Mouse (Mus musculus) midbrain, embryonic 14.5 days (tissue): ENCODE results near the gene Nek9. TPM values are rescaled to one million over a fixed set of nuclear protein-coding genes. Genes with fewer than 3 reads are reported as not detected.

ENCODE experiments used
- ATAC-seq: fragments of 200-750 bp; cut with Nextera tagmentation; 2 replicates; pipeline ENCODE4 v1.8.0; 2017; ENCODE audit warnings: moderate number of reproducible peaks, moderate library complexity; ENCODE audit not compliant: low FRiP score, low TSS enrichment
- DNase-seq: peaks from one replicate; pipeline ENCODE4 v3.0.0-alpha.2; 2015
- H3K27ac ChIP-seq: fragments of 300-500 bp; sonication (generic); replicated peaks from 2 replicates; pipeline ENCODE4 v1.5.1; 2014; ENCODE audit warnings: mild to moderate bottlenecking, low read depth, low read length, moderate library complexity
- H3K27me3 ChIP-seq: fragments of 300-500 bp; sonication (generic); 2 replicates; pipeline ENCODE4 v1.6.1; 2014; ENCODE audit warnings: low read length, control low read depth, mixed read lengths; ENCODE audit not compliant: control insufficient read depth, insufficient read depth
- H3K36me3 ChIP-seq: fragments of 300-500 bp; sonication (generic); 2 replicates; pipeline ENCODE4 v1.6.1; 2014; ENCODE audit warnings: low read length, control low read depth; ENCODE audit not compliant: control insufficient read depth, insufficient read depth
- H3K4me1 ChIP-seq: fragments of 300-500 bp; sonication (generic); 2 replicates; pipeline ENCODE4 v1.6.1; 2014; ENCODE audit warnings: mild to moderate bottlenecking, antibody characterized with exemption, low read length, control low read depth; ENCODE audit not compliant: control insufficient read depth, insufficient read depth
- H3K4me2 ChIP-seq: fragments of 300-500 bp; sonication (generic); 2 replicates; pipeline ENCODE4 v1.6.1; 2014; ENCODE audit warnings: mild to moderate bottlenecking, low read length, moderate library complexity
- H3K4me3 ChIP-seq: fragments of 300-500 bp; sonication (generic); replicated peaks from 2 replicates; pipeline ENCODE4 v1.5.1; 2014; ENCODE audit warnings: low read depth, low read length
- H3K9ac ChIP-seq: fragments of 300-500 bp; sonication (generic); replicated peaks from 2 replicates; pipeline ENCODE4 v1.6.1; 2014; ENCODE audit warnings: mild to moderate bottlenecking, low read length, moderate library complexity
- H3K9me3 ChIP-seq: fragments of 300-500 bp; sonication (generic); 2 replicates; pipeline ENCODE4 v1.6.1; 2016; ENCODE audit warnings: low read length, control low read depth, mixed read lengths; ENCODE audit not compliant: control insufficient read depth
- WGBS: fragments of 180-500 bp; shearing (Covaris S2); extraction: QIAGEN DNeasy Blood & Tissue Kit; methylation state at CpG from one replicate; pipeline ENCODE4 v1.1.7; 2014; 5-methylcytosine and 5-hydroxymethylcytosine counted together
- polyA plus RNA-seq: library from polyadenylated mRNA; unstranded; fragments of >200 nt; fragmentation: Nextera tagmentation; extraction: Ambion mirVana; gene quantifications from 2 replicates; pipeline ENCODE4 v1.2.1, GENCODE M21; 2014

Gene Nek9
- polyA plus RNA-seq, 1 experiment from 2014 or later = 10.3 TPM

GRCm38 (mm10) chr12:85270319-85270718 lies 68.8 kb downstream of the Nek9 start, which contains the start of gene Mlh3:
Mlh3 (minus strand) TSS chr12:85270599.
- H3K4me1 ChIP-seq = no peaks in the 10 kb centered on the region
- H3K36me3 ChIP-seq = no peaks in the 10 kb centered on the region
- H3K4me3 ChIP-seq = peak within 1 kb of the TSS; percentile 53
- ATAC-seq (peak; percentile 94), DNase-seq (peak; percentile 96)
- peak within 1 kb of the TSS; percentile 72 for H3K9ac ChIP-seq
- H3K27ac ChIP-seq = peak within 1 kb of the TSS; percentile 88
- WGBS = under 1% methylated on average over 35 of the region's 35 CpGs
- H3K9me3 ChIP-seq = 0 out of 2 replicates have a peak, but pooled peaks cover 7% of the 10 kb centered on the region
- H3K4me2 ChIP-seq = peak within 1 kb of the TSS; percentile 65
- no peaks in the 10 kb centered on the region for H3K27me3 ChIP-seq

- Histone ChIP-seq H3K27me3 (no peaks in the 10 kb centered on the region), H3K4me1 (no peaks in the 10 kb centered on the region), H3K4me3 (peak overlapping the region; percentile 53), H3K27ac (peak overlapping the region; percentile 88), H3K4me2 (peak overlapping the region; percentile 65), H3K36me3 (no peaks in the 10 kb centered on the region), H3K9me3 (0 out of 2 replicates have a peak, but pooled peaks cover 7% of the 10 kb centered on the region), H3K9ac (peak overlapping the region; percentile 72)
- WGBS = 61% methylated on average over 3 of the region's 3 CpGs
- no peak for DNase-seq
- ATAC-seq = peak; percentile 31; the same call in 1 of the 2 replicates
Measured at GRCm38 (mm10) chr12:85269821-85270220, 69.3 kb downstream of the Nek9 start.

GRCm38 (mm10) chr12:85266248-85266647 lies 72.9 kb downstream of the Nek9 start:
- H3K9me3 ChIP-seq = 0 out of 2 replicates have a peak, but pooled peaks cover 7% of the 10 kb centered on the region
- no peak overlapping the region for H3K27ac ChIP-seq
- no peak overlapping the region for H3K4me3 ChIP-seq
- H3K4me1 ChIP-seq = no peaks in the 10 kb centered on the region
- ATAC-seq = no peak
- H3K36me3 ChIP-seq = no peaks in the 10 kb centered on the region
- H3K4me2 ChIP-seq = no peak overlapping the region
- H3K9ac ChIP-seq = no peak overlapping the region
- WGBS = 94% methylated on average over 3 of the region's 3 CpGs
- DNase-seq = no peak
- no peaks in the 10 kb centered on the region for H3K27me3 ChIP-seq

- H3K9me3 ChIP-seq = 0 out of 2 replicates have a peak, but pooled peaks cover 7% of the 10 kb centered on the region
- DNase-seq (no peak), ATAC-seq (no peak)
- H3K4me1 ChIP-seq = no peaks in the 10 kb centered on the region
- H3K36me3 ChIP-seq = no peaks in the 10 kb centered on the region
- no peak overlapping the region for H3K4me2 ChIP-seq
- H3K9ac ChIP-seq = no peak overlapping the region
- H3K27ac ChIP-seq = no peak overlapping the region
- no peaks in the 10 kb centered on the region for H3K27me3 ChIP-seq
- H3K4me3 ChIP-seq = no peak overlapping the region
- WGBS = 78% methylated on average over 7 of the region's 7 CpGs
Measured at GRCm38 (mm10) chr12:85264940-85265339, 74.2 kb downstream of the Nek9 start.

GRCm38 (mm10) chr12:85264531-85264930 lies 74.6 kb downstream of the Nek9 start:
- Histone ChIP-seq H3K27me3 (no peaks in the 10 kb centered on the region), H3K4me1 (no peaks in the 10 kb centered on the region), H3K4me3 (no peak overlapping the region), H3K9me3 (0 out of 2 replicates have a peak, but pooled peaks cover 7% of the 10 kb centered on the region), H3K36me3 (no peaks in the 10 kb centered on the region), H3K9ac (no peak overlapping the region), H3K27ac (no peak overlapping the region), H3K4me2 (no peak overlapping the region)
- WGBS = 95% methylated on average over 8 of the region's 8 CpGs
- ATAC-seq (no peak), DNase-seq (peak; percentile 1)

- 88% methylated on average over 5 of the region's 5 CpGs for WGBS
- ATAC-seq (no peak), DNase-seq (no peak)
- no peak overlapping the region for H3K9ac ChIP-seq
- 0 out of 2 replicates have a peak, but pooled peaks cover 6% of the 10 kb centered on the region for H3K9me3 ChIP-seq
- no peak overlapping the region for H3K27ac ChIP-seq
- H3K4me3 ChIP-seq = no peak overlapping the region
- H3K36me3 ChIP-seq = peaks cover 4% of the 10 kb centered on the region; the same call in 1 of the 2 replicates
- no peak overlapping the region for H3K4me2 ChIP-seq
- H3K27me3 ChIP-seq = no peaks in the 10 kb centered on the region
- H3K4me1 ChIP-seq = no peaks in the 10 kb centered on the region
Measured at GRCm38 (mm10) chr12:85263190-85263589, 76.0 kb downstream of the Nek9 start.

GRCm38 (mm10) chr12:85262489-85262888 lies 76.7 kb downstream of the Nek9 start:
- no peak overlapping the region for H3K27ac ChIP-seq
- no peak overlapping the region for H3K4me2 ChIP-seq
- no peak overlapping the region for H3K9ac ChIP-seq
- WGBS = 55% methylated on average over 10 of the region's 10 CpGs
- no peaks in the 10 kb centered on the region for H3K4me1 ChIP-seq
- ATAC-seq (no peak), DNase-seq (peak; percentile 52)
- H3K4me3 ChIP-seq = no peak overlapping the region
- H3K9me3 ChIP-seq = 0 out of 2 replicates have a peak, but pooled peaks cover 1% of the 10 kb centered on the region
- no peaks in the 10 kb centered on the region for H3K27me3 ChIP-seq
- H3K36me3 ChIP-seq = peaks cover 4% of the 10 kb centered on the region; the same call in 1 of the 2 replicates

- WGBS = 92% methylated on average over 7 of the region's 7 CpGs
- H3K9me3 ChIP-seq = no peaks in the 10 kb centered on the region
- H3K9ac ChIP-seq = no peak overlapping the region
Measured at GRCm38 (mm10) chr12:85257008-85257639, 82.0 kb downstream of the Nek9 start.

More at GRCm38 (mm10) chr12:85257008-85257639, 82.0 kb downstream of the Nek9 start:
- ATAC-seq (no peak), DNase-seq (no peak)
- Histone ChIP-seq H3K4me1 (no peaks in the 10 kb centered on the region), H3K36me3 (peaks cover 4% of the 10 kb centered on the region; the same call in 1 of the 2 replicates), H3K27ac (no peak overlapping the region), H3K27me3 (no peaks in the 10 kb centered on the region), H3K4me2 (no peak overlapping the region), H3K4me3 (no peak overlapping the region)
